Mouse (Mus musculus) lung, postnatal 0 days (tissue): ENCODE results near the gene Dpy19l3. TPM values are rescaled to one million over a fixed set of nuclear protein-coding genes. Genes with fewer than 3 reads are reported as not detected.

Experiments
- ATAC-seq: fragments of 200-750 bp; cut with Nextera tagmentation; 2 replicates; pipeline ENCODE4 v1.8.0; 2017; ENCODE audit warnings: moderate library complexity
- DNase-seq: peaks from one replicate; pipeline ENCODE4 v3.0.0-alpha.2; 2016; ENCODE audit warnings: low spot score
- H3K27ac ChIP-seq: fragments of 300-500 bp; sonication (generic); 2 replicates; pipeline ENCODE4 v1.5.1; 2014; ENCODE audit warnings: antibody characterized with exemption, mild to moderate bottlenecking, low read length, mixed read lengths
- H3K27me3 ChIP-seq: fragments of 300-500 bp; sonication (generic); replicated peaks from 2 replicates; pipeline ENCODE4 v1.6.1; 2014; ENCODE audit warnings: low read length, mixed read lengths; ENCODE audit not compliant: insufficient read depth
- H3K36me3 ChIP-seq: fragments of 300-500 bp; sonication (generic); 2 replicates; pipeline ENCODE4 v1.6.1; 2014; ENCODE audit warnings: low read length, mixed read lengths; ENCODE audit not compliant: insufficient read depth
- H3K4me1 ChIP-seq: fragments of 300-500 bp; sonication (generic); 2 replicates; pipeline ENCODE4 v1.6.1; 2014; ENCODE audit warnings: antibody characterized with exemption, low read depth, low read length, mixed read lengths; ENCODE audit not compliant: insufficient read depth
- H3K4me2 ChIP-seq: fragments of 300-500 bp; sonication (generic); replicated peaks from 2 replicates; pipeline ENCODE4 v1.6.1; 2014; ENCODE audit warnings: low read depth, mild to moderate bottlenecking, low read length, moderate library complexity, mixed read lengths
- H3K4me3 ChIP-seq: fragments of 300-500 bp; sonication (generic); 2 replicates; pipeline ENCODE4 v1.5.1; 2014; ENCODE audit warnings: low read depth, low read length
- H3K9ac ChIP-seq: fragments of 300-500 bp; sonication (generic); replicated peaks from 2 replicates; pipeline ENCODE4 v1.6.1; 2014; ENCODE audit warnings: low read depth, mild to moderate bottlenecking
- H3K9me3 ChIP-seq: fragments of 300-500 bp; sonication (generic); 2 replicates; pipeline ENCODE4 v1.6.1; 2016; ENCODE audit warnings: low read length, mixed read lengths
- CTCF ChIP-seq: IDR thresholded peaks from 2 replicates; pipeline ENCODE4 v1.5.1; 2016; ENCODE audit warnings: antibody characterized with exemption, mild to moderate bottlenecking
- EP300 ChIP-seq: IDR thresholded peaks from 2 replicates; pipeline ENCODE4 v1.6.1; 2016; ENCODE audit warnings: antibody characterized with exemption, mild to moderate bottlenecking, control low read depth
- WGBS: fragments of 180-500 bp; shearing (Covaris S2); extraction: QIAGEN DNeasy Blood & Tissue Kit; methylation state at CpG from one replicate; pipeline ENCODE4 v1.1.7; 2014; 5-methylcytosine and 5-hydroxymethylcytosine counted together
- polyA plus RNA-seq: library from polyadenylated mRNA; unstranded; fragments of >200 nt; fragmentation: Nextera tagmentation; extraction: Ambion mirVana; gene quantifications from 2 replicates; pipeline ENCODE4 v1.2.1, GENCODE M21; 2015

Gene Dpy19l3
- 14.3 and 16.2 TPM in 2 replicates for polyA plus RNA-seq

GRCm38 (mm10) chr7:35754033-35754885 is at the start of gene Dpy19l3:
Gene Dpy19l3, minus strand, starts transcription at chr7:35754454.
- 2% methylated on average over 63 of the region's 70 CpGs for WGBS
- no peak for TF ChIP-seq CTCF
- no peak for TF ChIP-seq EP300
- ATAC-seq, result peak; percentile 97

GRCm38 (mm10) chr7:35802906-35803595 is 48.8 kb upstream of the Dpy19l3 start, which contains the start of gene Zfp507:
Gene Zfp507, minus strand, starts transcription at chr7:35803003.
- H3K36me3 ChIP-seq, result peaks cover 22% of the 10 kb centered on the region; the same call in 1 of the 2 replicates
- ATAC-seq, result peak; percentile 99
- DNase-seq, result peak; percentile 93
- H3K4me1 ChIP-seq, result peaks cover 6% of the 10 kb centered on the region; the same call in 1 of the 2 replicates
- peak within 1 kb of the TSS; percentile 83 for H3K4me2 ChIP-seq
- peak within 1 kb of the TSS; percentile 85 for H3K9ac ChIP-seq
- H3K27me3 ChIP-seq, result no peaks in the 10 kb centered on the region
- no peaks in the 10 kb centered on the region for H3K9me3 ChIP-seq
- no peak for TF ChIP-seq EP300
- no peak for TF ChIP-seq CTCF
- peak within 1 kb of the TSS; percentile 79 for H3K27ac ChIP-seq
- peak within 1 kb of the TSS; percentile 63 for H3K4me3 ChIP-seq
- 34% methylated on average over 14 of the region's 26 CpGs for WGBS

More at GRCm38 (mm10) chr7:35754033-35754885, at the start of gene Dpy19l3:
- Histone ChIP-seq H3K9ac (peak within 1 kb of the TSS; percentile 72), H3K4me1 (no peaks in the 10 kb centered on the region), H3K4me2 (peak within 1 kb of the TSS; percentile 97), H3K36me3 (peaks cover 7% of the 10 kb centered on the region; the same call in 1 of the 2 replicates), H3K27ac (peak within 1 kb of the TSS; percentile 68), H3K9me3 (no peaks in the 10 kb centered on the region), H3K27me3 (no peaks in the 10 kb centered on the region), H3K4me3 (peak within 1 kb of the TSS; percentile 76)
- peak; percentile 85 for DNase-seq

GRCm38 (mm10) chr7:35802201-35802905 is 48.1 kb upstream of the Dpy19l3 start:
- DNase-seq, result peak; percentile 7
- Histone ChIP-seq H3K27ac (peak overlapping the region; percentile 79), H3K9me3 (no peaks in the 10 kb centered on the region), H3K4me1 (peaks cover 6% of the 10 kb centered on the region; the same call in 1 of the 2 replicates), H3K27me3 (no peaks in the 10 kb centered on the region), H3K4me2 (peak overlapping the region; percentile 83), H3K36me3 (peaks cover 22% of the 10 kb centered on the region; the same call in 1 of the 2 replicates), H3K9ac (peak overlapping the region; percentile 85), H3K4me3 (peak overlapping the region; percentile 63)
- WGBS, result under 1% methylated on average over 44 of the region's 49 CpGs
- peak; percentile 89 for ATAC-seq
- TF ChIP-seq CTCF (no peak), EP300 (no peak)

- Histone ChIP-seq H3K27ac (no peak overlapping the region), H3K9ac (no peak overlapping the region), H3K27me3 (no peaks in the 10 kb centered on the region), H3K4me2 (no peak overlapping the region), H3K36me3 (peaks cover 55% of the 10 kb centered on the region), H3K9me3 (no peaks in the 10 kb centered on the region), H3K4me1 (no peaks in the 10 kb centered on the region; the same call in 1 of the 2 replicates), H3K4me3 (no peak overlapping the region)
- ATAC-seq (no peak), DNase-seq (peak; percentile 6)
- WGBS, result 43% methylated on average over 7 of the region's 7 CpGs
- TF ChIP-seq EP300, result no peak
- no peak for TF ChIP-seq CTCF
Observed at GRCm38 (mm10) chr7:35796123-35796522, 41.9 kb upstream of the Dpy19l3 start.

- ATAC-seq (no peak), DNase-seq (no peak)
- Histone ChIP-seq H3K9ac (no peak overlapping the region), H3K27ac (no peak overlapping the region), H3K4me2 (no peak overlapping the region), H3K4me1 (no peaks in the 10 kb centered on the region; the same call in 1 of the 2 replicates), H3K4me3 (no peak overlapping the region), H3K27me3 (no peaks in the 10 kb centered on the region), H3K36me3 (peaks cover 47% of the 10 kb centered on the region), H3K9me3 (no peaks in the 10 kb centered on the region)
- WGBS, result 58% methylated on average over 12 of the region's 12 CpGs
- TF ChIP-seq EP300 (no peak), CTCF (no peak)
Observed at GRCm38 (mm10) chr7:35794145-35794664, 40.0 kb upstream of the Dpy19l3 start.
